Mouse (Mus musculus) thymus, adult 18-20 months (tissue): ENCODE measurements around the gene Glp1r.

Source experiments
- DNase-seq, 2 experiments: peaks; one replicate each; pipeline ENCODE4 v3.0.0; 2022; ENCODE audit warnings: mixed read lengths in 2 of 2

Gene Glp1r

GRCm38 (mm10) chr17:30914264-30914663 lies 12.6 kb downstream of the Glp1r start:
- no peak for DNase-seq

GRCm38 (mm10) chr17:30923566-30923965 lies 21.9 kb downstream of the Glp1r start:
- no peak for DNase-seq

GRCm38 (mm10) chr17:30930827-30931226 lies 29.2 kb downstream of the Glp1r start:
- no peak for DNase-seq

GRCm38 (mm10) chr17:30932836-30933235 lies 31.2 kb downstream of the Glp1r start:
- no peak for DNase-seq

GRCm38 (mm10) chr17:30935301-30935700 lies 33.7 kb downstream of the Glp1r start:
- no peak for DNase-seq

DNA sequence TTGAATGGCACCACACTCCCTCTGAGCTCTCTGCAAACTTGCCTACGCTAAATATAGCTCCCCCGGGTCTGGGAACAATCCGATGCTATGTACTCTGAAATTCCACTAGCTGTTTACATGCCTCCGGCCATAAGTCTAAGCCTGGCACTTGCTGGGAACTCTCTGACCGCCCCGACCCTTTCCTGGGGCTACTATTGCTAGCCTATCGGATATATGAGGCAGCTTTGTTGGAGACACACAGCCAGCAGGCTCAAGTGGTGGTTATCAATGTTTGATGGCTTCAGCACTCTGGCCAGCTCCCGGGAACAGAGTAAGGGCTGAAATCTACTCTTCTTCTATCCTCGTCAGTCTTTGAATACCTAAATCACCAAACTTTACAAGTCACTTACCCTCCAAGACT lies 36.9 kb downstream of the Glp1r start:
- DNase-seq, result no peak

- no peak for DNase-seq
Measured at GRCm38 (mm10) chr17:30948382-30948781, 46.8 kb downstream of the Glp1r start.

- DNase-seq, result peak in 1 of 2 experiments; percentile 15
Measured at GRCm38 (mm10) chr17:30950780-30951179, 49.2 kb downstream of the Glp1r start.

DNA sequence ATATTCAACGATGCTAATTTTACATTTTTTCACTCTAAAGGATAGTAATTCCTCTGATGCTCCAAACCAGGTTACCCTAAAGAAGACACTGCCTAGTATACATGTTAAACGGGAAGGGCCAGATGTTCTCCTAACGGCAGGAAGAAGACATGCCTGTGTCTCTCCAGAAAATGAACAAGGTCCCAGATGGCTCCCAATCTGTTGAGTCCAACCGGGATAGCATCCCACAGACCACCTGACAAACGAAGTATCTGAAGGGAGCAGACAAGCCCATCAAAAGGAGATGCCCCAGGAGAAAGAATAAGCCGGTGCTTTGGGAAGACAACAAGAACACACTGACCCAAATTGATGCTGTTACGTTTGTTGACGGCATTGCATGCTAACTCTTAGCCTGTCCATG lies 50.0 kb downstream of the Glp1r start:
- DNase-seq, result no peak

- no peak for DNase-seq
Measured at GRCm38 (mm10) chr17:30954340-30954739, 52.7 kb downstream of the Glp1r start, which contains the start of gene Umodl1. Umodl1 (plus strand) TSS chr17:30954640.

GRCm38 (mm10) chr17:30961936-30962592 lies 60.4 kb downstream of the Glp1r start:
- DNase-seq, result no peak

DNA sequence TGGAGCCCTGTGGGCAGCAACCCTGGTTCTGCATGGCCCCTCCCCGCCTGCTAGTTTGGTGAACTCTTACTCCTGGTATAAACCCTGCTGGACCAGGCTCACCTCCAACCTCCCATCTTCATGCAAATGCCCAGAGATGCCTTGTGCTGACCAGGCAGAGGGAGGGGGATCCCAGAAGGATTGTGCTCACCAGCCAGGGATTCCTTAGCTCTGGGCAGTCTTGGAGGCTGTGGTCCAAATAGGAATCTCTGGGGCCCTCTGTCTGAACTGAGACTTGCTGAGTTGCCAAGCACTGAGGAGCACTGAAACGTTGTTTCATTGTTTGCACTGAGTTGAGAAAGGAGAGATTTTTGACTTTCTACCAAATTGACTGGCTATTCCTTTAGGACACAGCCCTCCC lies 61.3 kb downstream of the Glp1r start:
- DNase-seq, result no peak

- DNase-seq, result no peak
Measured at GRCm38 (mm10) chr17:30969983-30970382, 68.4 kb downstream of the Glp1r start.

- no peak for DNase-seq
Measured at GRCm38 (mm10) chr17:30971877-30972276, 70.3 kb downstream of the Glp1r start.

DNA sequence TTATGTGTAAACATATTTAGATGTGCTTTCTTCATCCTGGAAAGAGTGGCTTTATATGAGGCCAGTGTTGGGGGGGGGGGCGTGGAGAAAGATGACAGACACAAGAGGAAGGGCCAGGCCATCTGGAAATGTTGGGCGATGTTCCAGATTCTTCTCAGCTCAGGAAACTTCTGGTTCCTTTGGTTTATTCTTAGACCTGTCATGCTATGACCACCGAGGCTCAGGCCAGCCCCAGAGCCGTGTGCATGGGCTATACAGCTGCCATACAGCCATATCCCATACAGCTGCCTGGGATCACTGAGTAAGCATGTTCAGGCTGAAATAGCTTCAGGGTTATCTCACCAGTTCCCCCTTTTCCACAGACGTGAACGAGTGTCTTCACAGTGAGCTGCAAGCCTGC lies 71.7 kb downstream of the Glp1r start:
- no peak for DNase-seq

DNA sequence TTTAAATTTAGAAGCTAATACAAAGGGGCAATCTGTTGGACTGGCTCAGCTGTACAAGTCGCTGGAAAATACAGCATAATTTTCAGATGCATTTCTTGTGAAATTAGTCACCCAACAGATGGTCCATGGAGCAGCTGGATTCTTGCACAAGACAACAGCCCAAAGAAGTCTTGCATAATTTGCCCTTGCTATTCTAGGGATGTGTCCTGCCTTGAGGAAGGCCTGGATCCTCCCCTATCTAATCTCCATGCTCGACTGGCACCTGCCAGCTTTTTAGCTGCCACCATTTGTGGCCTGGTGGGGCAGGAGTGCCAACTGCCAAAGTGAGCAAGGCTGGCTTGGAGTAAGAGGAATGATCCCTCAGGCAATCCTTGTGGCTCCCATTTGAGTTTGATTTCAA lies 75.7 kb downstream of the Glp1r start:
- DNase-seq, result no peak

DNA sequence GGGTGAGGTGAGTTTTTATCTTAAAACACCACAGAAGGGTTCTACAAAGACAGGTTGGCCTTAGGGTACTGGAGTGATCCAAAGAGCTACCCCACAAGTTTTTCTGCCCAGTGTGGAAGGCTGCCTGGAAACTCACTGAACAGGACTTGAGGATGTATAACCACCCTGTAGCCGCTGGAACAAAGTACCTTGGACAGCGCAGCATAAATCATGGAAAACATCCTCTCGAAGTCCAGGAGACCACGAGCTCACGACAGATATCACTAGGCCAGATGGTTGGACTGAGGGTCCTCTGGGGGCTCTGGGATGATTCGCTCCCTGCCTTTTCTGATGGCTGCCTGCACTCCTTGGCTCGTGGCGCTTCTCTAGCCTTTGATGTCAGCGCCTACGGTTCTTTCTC lies 76.9 kb downstream of the Glp1r start:
- no peak for DNase-seq

DNA sequence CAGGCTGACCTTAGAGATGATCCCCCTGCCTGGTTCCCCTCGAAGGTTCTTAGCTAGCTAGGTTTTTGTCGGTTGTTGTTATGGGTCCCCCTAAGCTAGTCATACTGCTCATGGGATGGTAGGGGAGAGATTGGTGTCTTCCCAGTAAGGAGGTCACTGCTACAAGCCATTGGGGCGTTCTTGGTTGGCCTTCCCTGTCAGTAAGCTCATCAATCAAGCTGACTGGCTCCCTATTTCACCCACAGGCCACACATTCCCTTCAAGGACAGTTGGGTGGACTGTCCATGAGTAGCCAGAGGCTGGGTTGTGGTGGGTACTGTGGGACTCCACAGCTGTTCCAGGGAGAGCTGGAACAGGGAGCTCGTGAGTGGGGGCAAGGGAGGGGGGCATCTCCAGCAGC lies 81.9 kb downstream of the Glp1r start:
- DNase-seq, result no peak

GRCm38 (mm10) chr17:30990254-30990653 lies 88.6 kb downstream of the Glp1r start:
- no peak for DNase-seq
